Mouse (Mus musculus) heart, embryonic 12.5 days (tissue): ENCODE data around the gene Slc25a22. TPM values are rescaled to one million over a fixed set of nuclear protein-coding genes. Genes with fewer than 3 reads are reported as not detected.

Experiments
- ATAC-seq: fragments of 200-750 bp; cut with Nextera tagmentation; 2 replicates; pipeline ENCODE4 v1.8.0; 2017; ENCODE audit warnings: moderate TSS enrichment, moderate library complexity; ENCODE audit not compliant: insufficient number of reproducible peaks, low FRiP score
- H3K27ac ChIP-seq: fragments of 300-500 bp; sonication (generic); 2 replicates; pipeline ENCODE4 v1.5.1; 2016; ENCODE audit warnings: mild to moderate bottlenecking, moderate library complexity; ENCODE audit not compliant: poor library complexity, severe bottlenecking
- H3K27me3 ChIP-seq: fragments of 300-500 bp; sonication (generic); replicated peaks from 2 replicates; pipeline ENCODE4 v1.6.1; 2016; ENCODE audit warnings: mild to moderate bottlenecking, moderate library complexity
- H3K36me3 ChIP-seq: fragments of 300-500 bp; sonication (generic); 2 replicates; pipeline ENCODE4 v1.6.1; 2016; ENCODE audit warnings: mild to moderate bottlenecking, moderate library complexity
- H3K4me1 ChIP-seq: fragments of 300-500 bp; sonication (generic); replicated peaks from 2 replicates; pipeline ENCODE4 v1.6.1; 2016; ENCODE audit warnings: mild to moderate bottlenecking
- H3K4me2 ChIP-seq: fragments of 300-500 bp; sonication (generic); 2 replicates; pipeline ENCODE4 v1.6.1; 2016; ENCODE audit warnings: mild to moderate bottlenecking, moderate library complexity
- H3K4me3 ChIP-seq: fragments of 300-500 bp; sonication (generic); 2 replicates; pipeline ENCODE4 v1.5.1; 2016; ENCODE audit warnings: mild to moderate bottlenecking
- H3K9ac ChIP-seq: fragments of 300-500 bp; sonication (generic); 2 replicates; pipeline ENCODE4 v1.6.1; 2016; ENCODE audit warnings: mild to moderate bottlenecking, moderate library complexity
- H3K9me3 ChIP-seq: fragments of 300-500 bp; sonication (generic); replicated peaks from 2 replicates; pipeline ENCODE4 v1.6.1; 2016; ENCODE audit warnings: mild to moderate bottlenecking, moderate library complexity
- WGBS: fragments of 180-500 bp; shearing (Covaris S2); methylation state at CpG from one replicate; pipeline ENCODE4 v1.1.7; 2016; 5-methylcytosine and 5-hydroxymethylcytosine counted together
- polyA plus RNA-seq: library from polyadenylated mRNA; unstranded; fragments of >200 nt; fragmentation: Nextera tagmentation; extraction: Ambion mirVana; gene quantifications from 2 replicates; pipeline ENCODE4 v1.2.1, GENCODE M21; 2016

Slc25a22 gene
- polyA plus RNA-seq, 1 experiment from 2014 or later, result 20.7 TPM

GRCm38 (mm10) chr7:141387807-141388486 lies 49.7 kb downstream of the Slc25a22 start:
- no peak for ATAC-seq
- Histone ChIP-seq H3K27me3 (peaks cover 25% of the 10 kb centered on the region; the same call in 1 of the 2 replicates), H3K9me3 (no peaks in the 10 kb centered on the region), H3K9ac (no peak overlapping the region), H3K36me3 (no peaks in the 10 kb centered on the region), H3K4me2 (no peak overlapping the region), H3K4me1 (peaks cover 8% of the 10 kb centered on the region), H3K4me3 (no peak overlapping the region), H3K27ac (no peak overlapping the region)
- 47% methylated on average over 2 of the region's 2 CpGs for WGBS

GRCm38 (mm10) chr7:141381068-141381835 lies 56.4 kb downstream of the Slc25a22 start:
- Histone ChIP-seq H3K4me2 (no peak overlapping the region), H3K4me3 (no peak overlapping the region), H3K4me1 (no peaks in the 10 kb centered on the region), H3K27me3 (peaks cover 35% of the 10 kb centered on the region; the same call in 1 of the 2 replicates), H3K9ac (no peak overlapping the region), H3K36me3 (no peaks in the 10 kb centered on the region), H3K9me3 (no peaks in the 10 kb centered on the region), H3K27ac (no peak overlapping the region)
- ATAC-seq, result no peak
- 66% methylated on average over 4 of the region's 4 CpGs for WGBS

Other genes starting within 250 kb of the Slc25a22 start
- gene Hras, start 243.9 kb downstream of the Slc25a22 start, polyA plus RNA-seq, result 74.1 and 78.2 TPM in 2 replicates
- 2.5 and 3.5 TPM in 2 replicates for gene Lrrc56, start 243.7 kb downstream of the Slc25a22 start, polyA plus RNA-seq
- gene Lmntd2, start 223.8 kb downstream of the Slc25a22 start, polyA plus RNA-seq, result 1.3 and 1.4 TPM in 2 replicates
- 12.9 and 16.2 TPM in 2 replicates for gene Rassf7, start 222.0 kb downstream of the Slc25a22 start, polyA plus RNA-seq
- gene Phrf1, start 209.1 kb downstream of the Slc25a22 start, polyA plus RNA-seq, result 56.4 and 59.3 TPM in 2 replicates
- 1.1 and 1.7 TPM in 2 replicates for gene Irf7, start 171.4 kb downstream of the Slc25a22 start, polyA plus RNA-seq
- gene Cdhr5, start 161.1 kb downstream of the Slc25a22 start, polyA plus RNA-seq, result not detected in 2 replicates
- 0.64 TPM in 1 of 2 replicates, not detected in the other for gene Sct, start 158.8 kb downstream of the Slc25a22 start, polyA plus RNA-seq
- gene Drd4, start 145.9 kb downstream of the Slc25a22 start, polyA plus RNA-seq, result 0.06 and 0.15 TPM in 2 replicates
- gene Deaf1, start 110.2 kb downstream of the Slc25a22 start, polyA plus RNA-seq, result 34.3 and 35.6 TPM in 2 replicates
- 37.4 and 40.1 TPM in 2 replicates for gene Tmem80, start 110.2 kb downstream of the Slc25a22 start, polyA plus RNA-seq
- gene Eps8l2, start 99.0 kb downstream of the Slc25a22 start, polyA plus RNA-seq, result 0.73 and 1.3 TPM in 2 replicates
- 276 and 284 TPM in 2 replicates for gene Taldo1, start 45.7 kb downstream of the Slc25a22 start, polyA plus RNA-seq
- 25.5 and 26.7 TPM in 2 replicates for gene Gatd1, start 23.8 kb downstream of the Slc25a22 start, polyA plus RNA-seq
- gene Cend1, start 8.4 kb downstream of the Slc25a22 start, polyA plus RNA-seq, result 13.9 and 14.6 TPM in 2 replicates
- 12.0 and 14.3 TPM in 2 replicates for gene Pidd1, start 6.1 kb upstream of the Slc25a22 start, polyA plus RNA-seq
- gene Rplp2, start 9.5 kb upstream of the Slc25a22 start, polyA plus RNA-seq, result 867 and 941 TPM in 2 replicates
- 42.3 and 43.3 TPM in 2 replicates for gene Pnpla2, start 17.3 kb upstream of the Slc25a22 start, polyA plus RNA-seq
- gene Cracr2b, start 23.2 kb upstream of the Slc25a22 start, polyA plus RNA-seq, result 16.6 and 17.5 TPM in 2 replicates
- gene Cd151, start 29.5 kb upstream of the Slc25a22 start, polyA plus RNA-seq, result 27.4 and 30.6 TPM in 2 replicates
- gene Polr2l, start 37.2 kb upstream of the Slc25a22 start, polyA plus RNA-seq, result 60.7 and 64.7 TPM in 2 replicates
- 57.5 and 57.6 TPM in 2 replicates for gene Tspan4, start 37.3 kb upstream of the Slc25a22 start, polyA plus RNA-seq
- 35.9 and 38.6 TPM in 2 replicates for gene Chid1, start 102.0 kb upstream of the Slc25a22 start, polyA plus RNA-seq
- 70.2 and 70.7 TPM in 2 replicates for gene Ap2a2, start 124.3 kb upstream of the Slc25a22 start, polyA plus RNA-seq
- 0.06 and 0.11 TPM in 2 replicates for gene Muc6, start 217.4 kb upstream of the Slc25a22 start, polyA plus RNA-seq